Mouse (Mus musculus): ENCODE data around the gene Zfand5. TPM values are rescaled to one million over a fixed set of nuclear protein-coding genes. Genes with fewer than 3 reads are reported as not detected.

Gene Zfand5
- total RNA-seq, 4 experiments from 2014 or later = 138 to 143 (median 141) TPM

- no peak for DNase-seq (ENCODE audit: low spot score in 2 of 2)
Measured at GRCm38 (mm10) chr19:21328951-21329350, 56.9 kb downstream of the Zfand5 start.

- DNase-seq (ENCODE audit: low spot score in 2 of 2) = peak; percentile 53 to 65
Measured at GRCm38 (mm10) chr19:21329770-21330169, 57.7 kb downstream of the Zfand5 start.

GRCm38 (mm10) chr19:21330305-21331115 lies 58.4 kb downstream of the Zfand5 start:
- DNase-seq (ENCODE audit: low spot score in 2 of 2) = no peak

GRCm38 (mm10) chr19:21331621-21332155 lies 59.6 kb downstream of the Zfand5 start:
- no peak for DNase-seq (ENCODE audit: low spot score in 2 of 2)

Other genes starting within 250 kb of the Zfand5 start
- gene Gda, start 201.2 kb downstream of the Zfand5 start, total RNA-seq (2022) = 100 to 1,000 TPM; 111 to 134 (median 124) TPM